23 mouse cellular contexts compared by ENCODE assay signal in genomic region chr6:85522026-85522425, GRCm38 (mm10). TPM values are rescaled to one million over a fixed set of nuclear protein-coding genes. Genes with fewer than 3 reads are reported as not detected.
"Had no signal": no experiment of that assay in that cellular context is flagged by ENCODE, and none has a peak within 500 bp of the region (broad histone marks: within the 10 kb centered on the region; RNA-seq: fewer than 3 reads in every experiment).

No protein-coding gene starts in this region.

- H3K4me3 ChIP-seq: midbrain, embryonic 10.5 days; midbrain, embryonic 12.5 days; neural tube, embryonic 12.5 days; stomach, embryonic 15.5 days had no signal

- H3K36me3 ChIP-seq: midbrain, embryonic 10.5 days; midbrain, embryonic 12.5 days; neural tube, embryonic 12.5 days; stomach, embryonic 15.5 days had no signal

- H3K4me2 ChIP-seq: lung, embryonic 14.5 days; midbrain, embryonic 12.5 days; neural tube, embryonic 12.5 days; stomach, embryonic 15.5 days had no signal

- H3K4me1 ChIP-seq: stomach, embryonic 15.5 days had no signal

- ATAC-seq: midbrain, embryonic 16.5 days had no signal

- H3K9ac ChIP-seq: lung, embryonic 14.5 days; midbrain, embryonic 12.5 days; neural tube, embryonic 12.5 days; stomach, embryonic 15.5 days had no signal

- DNase-seq: lung, adult 18-20 months; lung, embryonic 14.5 days; lung, postnatal 10 days; lung, postnatal 4 days; midbrain, embryonic 14.5 days; retina, postnatal 1 day; right cerebral cortex, postnatal 14 days; thymus, adult 2 months; thymus, postnatal 25 days; thymus, postnatal 4 days had no signal

- H3K9me3 ChIP-seq: midbrain, embryonic 10.5 days; midbrain, embryonic 12.5 days; neural tube, embryonic 12.5 days; stomach, embryonic 15.5 days had no signal

- H3K27ac ChIP-seq: midbrain, embryonic 10.5 days; midbrain, embryonic 12.5 days; neural tube, embryonic 12.5 days; stomach, embryonic 15.5 days; stomach, postnatal 0 days had no signal

- H3K27me3 ChIP-seq: neural tube, embryonic 12.5 days had no signal

RNA-seq across cellular contexts. Expression of gene Egr4, which starts 8.6 kb away (rescaled TPM):
- total RNA-seq: megakaryocyte, adult 5-6 weeks; neutrophil, adult 5-6 weeks had no signal
- polyA plus RNA-seq: liver, embryonic 16.5 days; lung, embryonic 14.5 days; lung, embryonic 16.5 days; midbrain, embryonic 10.5 days; midbrain, embryonic 12.5 days; midbrain, embryonic 14.5 days; midbrain, embryonic 16.5 days; neural tube, embryonic 12.5 days; neural tube, embryonic 14.5 days; stomach, embryonic 15.5 days; stomach, postnatal 0 days; urinary bladder, adult 2 months had no signal

RNA-seq across cellular contexts. Expression of gene Fbxo41, which starts 19.2 kb away (rescaled TPM):
- total RNA-seq: megakaryocyte, adult 5-6 weeks; megakaryocyte-erythroid progenitor cell, adult 5-6 weeks; neutrophil, adult 5-6 weeks had no signal
- polyA plus RNA-seq: liver, embryonic 16.5 days had no signal
